Mouse (Mus musculus): Measurements from ENCODE around the gene Lurap1l. TPM values are rescaled to one million over a fixed set of nuclear protein-coding genes. Genes with fewer than 3 reads are reported as not detected.

Lurap1l gene
- total RNA-seq, 2 experiments from 2014 or later = 10.1 to 11.0 TPM

DNA sequence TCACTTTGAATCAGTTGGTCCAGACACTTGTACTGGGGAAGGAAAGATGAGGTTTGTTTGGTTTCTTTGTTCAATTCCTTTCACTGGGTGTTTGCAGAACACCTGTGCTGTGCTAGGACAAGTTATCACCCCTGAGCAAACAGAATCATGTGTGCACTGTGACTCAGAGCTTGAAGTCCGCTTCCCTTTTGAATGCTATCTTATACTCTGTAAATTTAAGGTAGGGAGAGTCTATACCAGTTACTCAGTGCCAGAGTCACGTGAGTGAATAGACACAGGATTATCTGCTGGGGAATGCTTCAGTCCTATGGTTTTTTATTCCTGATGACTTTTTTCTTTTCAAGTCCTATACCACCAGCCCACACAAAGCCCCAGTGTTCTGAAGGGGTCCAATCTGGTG is 39.3 kb downstream of the Lurap1l start:
- DNase-seq (ENCODE audit: extremely low spot score in 1 of 2, low spot score in 2 of 2) = no peak
- no peak overlapping the region for H3K4me3 ChIP-seq
- H3K27ac ChIP-seq = no peak overlapping the region
- intact Hi-C loops (cut with DNase I) = loop anchor here (5.0 kb wide), 1 partner anchor 82 kb away; no protein-coding TSS in a partner anchor
- TF ChIP-seq CTCF (IDR thresholded peaks at IDR 0.05) = no peak

DNA sequence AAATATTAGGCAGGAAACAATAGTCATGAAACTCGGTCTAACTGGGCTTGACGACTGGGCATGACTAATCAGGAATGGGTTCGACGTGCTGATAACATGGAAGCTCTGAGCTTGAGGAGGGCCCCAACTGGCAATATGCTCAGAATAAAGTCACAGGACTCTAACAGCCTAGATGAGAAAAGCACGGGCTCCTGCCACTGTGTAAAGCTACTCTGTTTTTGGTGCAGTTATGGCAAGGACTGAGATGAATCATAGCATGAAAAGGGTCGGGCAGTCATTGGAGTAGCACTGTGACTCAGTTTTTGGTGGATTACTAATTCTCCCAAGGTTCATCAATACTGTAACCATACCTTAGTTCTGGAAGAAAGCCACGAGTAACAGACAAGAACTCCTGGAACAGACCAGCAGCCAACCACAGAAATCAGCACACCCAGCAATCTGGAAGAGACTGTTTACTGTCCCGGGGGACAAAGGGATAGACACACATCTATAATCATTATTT is 39.9 kb downstream of the Lurap1l start:
- no peak overlapping the region for H3K27ac ChIP-seq
- intact Hi-C loops (cut with DNase I) = loop anchor here (5.0 kb wide), 1 partner anchor 83 kb away; no protein-coding TSS in a partner anchor
- DNase-seq (ENCODE audit: extremely low spot score in 1 of 2, low spot score in 2 of 2) = no peak

DNA sequence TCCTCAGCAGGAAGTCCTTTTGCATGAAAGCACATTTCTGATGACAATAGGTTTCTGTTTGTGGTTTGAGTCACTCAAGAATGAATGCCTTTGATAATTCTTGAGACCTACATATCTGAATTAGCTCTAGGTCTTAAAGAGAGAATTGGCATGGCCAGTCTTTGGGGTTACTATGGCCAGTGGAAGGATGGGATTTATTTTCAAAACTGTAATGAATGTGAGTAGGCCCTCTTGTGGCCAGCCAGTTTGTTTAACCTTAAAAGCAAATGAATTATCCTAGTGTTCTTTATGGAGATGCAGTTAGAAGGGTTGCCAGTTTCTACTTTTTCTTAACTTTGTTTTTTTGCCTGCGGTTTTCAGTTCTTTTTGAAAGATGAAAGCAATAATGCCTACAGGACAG is 42.2 kb downstream of the Lurap1l start:
- no peak overlapping the region for H3K27ac ChIP-seq
- peak; percentile 51 for TF ChIP-seq CTCF (IDR thresholded peaks at IDR 0.05)
- H3K4me3 ChIP-seq = no peak overlapping the region
- intact Hi-C loops (cut with DNase I) = loop anchor here (5.0 kb wide), 1 partner anchor 85 kb away; no protein-coding TSS in a partner anchor
- DNase-seq (ENCODE audit: extremely low spot score in 1 of 2, low spot score in 2 of 2) = no peak

More for the DNA sequence above, 39.9 kb downstream of the Lurap1l start:
- no peak for TF ChIP-seq CTCF (IDR thresholded peaks at IDR 0.05)
- no peak overlapping the region for H3K4me3 ChIP-seq

GRCm38 (mm10) chr4:80955942-80956341 is 45.5 kb downstream of the Lurap1l start:
- no peak for TF ChIP-seq CTCF (IDR thresholded peaks at IDR 0.05)
- H3K4me3 ChIP-seq = no peak overlapping the region
- no peak for DNase-seq (ENCODE audit: extremely low spot score in 1 of 2, low spot score in 2 of 2)
- intact Hi-C loops (cut with DNase I) = no loop called here
- H3K27ac ChIP-seq = no peak overlapping the region

GRCm38 (mm10) chr4:80967526-80967925 is 57.1 kb downstream of the Lurap1l start:
- H3K4me3 ChIP-seq = no peak overlapping the region
- no peak for DNase-seq (ENCODE audit: extremely low spot score in 1 of 2, low spot score in 2 of 2)
- no peak for TF ChIP-seq CTCF (IDR thresholded peaks at IDR 0.05)
- no peak overlapping the region for H3K27ac ChIP-seq
- intact Hi-C loops (cut with DNase I) = no loop called here

DNA sequence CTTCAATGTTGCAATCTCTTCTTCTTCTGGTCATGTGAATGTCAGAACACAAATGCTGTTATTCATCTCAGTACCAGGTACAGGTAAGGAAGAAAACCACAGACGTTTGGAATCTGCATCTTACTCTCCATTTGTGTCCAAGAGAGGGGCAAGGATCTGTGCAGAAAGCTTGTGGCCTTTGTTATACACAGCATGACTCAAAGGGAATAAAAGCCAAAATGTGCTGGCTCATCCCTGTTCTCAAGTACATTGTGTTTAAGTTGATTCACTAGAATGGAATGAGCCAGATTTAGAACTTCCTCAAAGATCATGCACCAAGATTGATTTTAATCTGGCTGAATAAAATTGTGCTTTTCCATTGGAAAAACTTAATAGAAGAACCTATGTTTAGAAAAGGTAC is 61.4 kb downstream of the Lurap1l start:
- DNase-seq (ENCODE audit: extremely low spot score in 1 of 2, low spot score in 2 of 2) = no peak
- intact Hi-C loops (cut with DNase I) = no loop called here
- H3K4me3 ChIP-seq = no peak overlapping the region
- no peak for TF ChIP-seq CTCF (IDR thresholded peaks at IDR 0.05)
- H3K27ac ChIP-seq = no peak overlapping the region

GRCm38 (mm10) chr4:80973896-80974295 is 63.5 kb downstream of the Lurap1l start:
- H3K27ac ChIP-seq = no peak overlapping the region
- intact Hi-C loops (cut with DNase I) = no loop called here
- H3K4me3 ChIP-seq = no peak overlapping the region
- no peak for TF ChIP-seq CTCF (IDR thresholded peaks at IDR 0.05)
- DNase-seq (ENCODE audit: extremely low spot score in 1 of 2, low spot score in 2 of 2) = no peak

DNA sequence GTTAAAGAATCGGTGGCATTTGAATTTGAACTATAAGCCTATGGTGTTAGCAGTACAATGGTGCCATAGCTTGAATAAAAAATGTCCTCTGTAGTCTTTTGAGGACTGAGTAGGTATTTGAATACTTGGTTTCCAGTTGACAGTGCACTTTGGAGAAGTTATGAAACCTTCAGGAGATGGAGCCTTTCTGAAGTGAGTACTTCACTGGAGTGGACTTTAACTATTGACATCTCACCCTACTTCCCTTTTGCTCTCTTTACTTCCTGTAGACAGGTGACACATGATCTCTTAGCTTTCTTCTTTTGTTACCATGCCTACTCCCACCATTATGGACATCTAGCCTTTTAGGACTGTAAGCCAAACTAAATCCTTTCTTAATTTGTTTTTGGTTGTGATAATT is 80.4 kb downstream of the Lurap1l start:
- no peak overlapping the region for H3K4me3 ChIP-seq
- intact Hi-C loops (cut with DNase I) = no loop called here
- no peak overlapping the region for H3K27ac ChIP-seq
- no peak for DNase-seq (ENCODE audit: extremely low spot score in 1 of 2, low spot score in 2 of 2)
- TF ChIP-seq CTCF (IDR thresholded peaks at IDR 0.05) = no peak

- Histone ChIP-seq H3K4me3 (no peak overlapping the region), H3K27ac (no peak overlapping the region)
- DNase-seq (ENCODE audit: extremely low spot score in 1 of 2, low spot score in 2 of 2) = no peak
- no peak for TF ChIP-seq CTCF (IDR thresholded peaks at IDR 0.05)
- intact Hi-C loops (cut with DNase I) = no loop called here
These were observed 93.1 kb downstream of the Lurap1l start for GRCm38 (mm10) chr4:81003528-81003927.

Small RNAs within 50 kb of the gene (microRNA-seq; reads per million reads assigned to microRNA genes)
- gene Gm27452 = 0 reads per million in 2 experiments

Other genes starting within 250 kb of the Lurap1l start
- gene Tyrp1, start 76.5 kb upstream of the Lurap1l start, total RNA-seq (2021) = under 1 TPM in 1 of 2 experiments, not detected in 1; 0.68 TPM